Mouse (Mus musculus): ENCODE measurements at regions not wholly inside any gene's neighbourhood (a gene's known extent, or its start where the extent isn't known, plus 50 kb on each side); places are given as distances from the start of the nearest gene placed in this dataset.

DNA sequence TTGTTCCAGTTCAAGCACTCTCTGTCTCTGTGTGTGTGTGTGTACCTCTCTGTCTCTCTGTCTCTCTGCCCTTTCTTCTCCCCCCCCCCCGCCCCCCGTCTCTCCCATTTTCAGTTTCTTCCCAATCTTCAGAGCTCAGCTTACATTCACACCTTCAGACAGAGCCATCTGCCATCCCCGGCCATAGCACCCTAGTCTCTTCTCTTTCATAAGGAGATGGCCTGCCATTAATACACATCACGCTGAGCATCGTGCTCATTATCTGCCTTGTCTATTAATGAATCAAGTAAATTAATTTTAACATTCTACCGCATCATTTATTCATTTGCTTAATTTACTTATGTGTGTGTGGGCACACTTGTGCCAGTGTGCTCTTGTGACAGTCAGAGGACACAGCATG is 573.2 kb downstream of the Bnc2 start:
- in situ Hi-C loops (cut with MboI, MseI): no loop called here

- in situ Hi-C loops (cut with MboI, MseI): no loop called here
These were observed 572.3 kb downstream of the Bnc2 start for GRCm38 (mm10) chr4:84102736-84103135.

GRCm38 (mm10) chr4:84108592-84108991 is 566.5 kb downstream of the Bnc2 start:
- in situ Hi-C loops (cut with MboI, MseI): no loop called here

GRCm38 (mm10) chr4:84109771-84110503 is 565.1 kb downstream of the Bnc2 start:
- in situ Hi-C loops (cut with MboI, MseI): no loop called here

GRCm38 (mm10) chr4:84114162-84115040 is 560.7 kb downstream of the Bnc2 start:
- in situ Hi-C loops (cut with MboI, MseI): no loop called here

GRCm38 (mm10) chr4:84118284-84118919 is 556.7 kb downstream of the Bnc2 start:
- in situ Hi-C loops (cut with MboI, MseI): no loop called here

DNA sequence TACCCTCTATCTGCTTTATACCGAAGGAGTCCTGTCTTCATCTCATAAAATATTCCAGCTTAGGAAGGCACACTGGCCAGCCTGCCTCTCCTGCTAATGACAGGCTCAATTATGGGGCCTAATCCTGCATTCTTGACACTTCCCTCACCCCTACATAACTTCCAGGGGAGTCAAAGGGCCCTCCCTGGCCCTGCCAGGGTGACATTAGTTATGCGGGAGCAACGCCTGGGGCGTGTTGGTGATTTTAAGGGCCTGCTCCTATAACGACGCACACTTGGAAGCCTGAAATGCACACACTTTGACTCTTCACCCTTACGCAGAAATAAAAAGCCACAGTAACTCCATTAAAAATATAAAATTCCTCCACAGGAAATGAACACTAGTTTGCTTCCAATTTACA is 555.5 kb downstream of the Bnc2 start:
- in situ Hi-C loops (cut with MboI, MseI): no loop called here

DNA sequence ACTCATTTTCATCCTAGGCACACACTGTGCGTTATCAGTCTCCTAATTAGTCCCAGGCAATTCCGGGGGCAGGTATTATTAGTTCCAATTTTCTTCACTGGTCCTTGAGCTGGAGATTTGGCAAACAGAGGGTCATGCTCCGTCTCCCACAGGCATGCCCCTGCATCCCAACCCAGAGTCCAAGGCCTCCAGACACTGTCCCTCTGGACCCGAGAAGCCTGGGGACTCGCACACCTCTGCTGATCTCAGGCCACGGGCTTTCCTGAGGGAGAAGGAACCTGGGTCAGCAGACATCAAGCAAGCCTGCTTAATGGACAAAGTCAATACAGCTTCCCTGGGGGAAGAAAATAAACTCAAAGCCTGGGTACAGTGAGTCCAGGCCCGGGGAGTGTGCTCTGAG is 554.7 kb downstream of the Bnc2 start:
- in situ Hi-C loops (cut with MboI, MseI): no loop called here

- in situ Hi-C loops (cut with MboI, MseI): no loop called here
These were observed 553.6 kb downstream of the Bnc2 start for GRCm38 (mm10) chr4:84121442-84121841.

DNA sequence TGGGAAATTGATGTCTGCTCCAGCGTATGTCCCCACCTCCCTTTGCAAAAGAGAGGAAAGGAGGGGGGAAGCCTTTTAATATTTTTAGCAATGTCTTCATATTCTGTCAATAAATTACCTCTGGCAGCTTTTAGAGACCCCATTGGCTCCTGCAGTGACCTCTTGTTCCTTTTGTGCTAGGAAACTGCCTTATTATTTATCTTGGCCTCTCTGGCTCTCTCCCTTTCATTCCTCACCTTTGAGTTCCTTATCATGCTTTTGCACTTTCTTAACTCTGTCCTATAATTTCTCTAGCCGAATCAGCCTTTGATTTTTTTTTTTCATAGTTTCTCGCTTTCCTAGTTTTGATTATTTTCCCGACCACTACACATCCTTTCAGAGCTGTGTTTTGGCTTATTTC is 548.7 kb downstream of the Bnc2 start:
- in situ Hi-C loops (cut with MboI, MseI): no loop called here

GRCm38 (mm10) chr4:84127380-84127779 is 547.7 kb downstream of the Bnc2 start:
- in situ Hi-C loops (cut with MboI, MseI): no loop called here

DNA sequence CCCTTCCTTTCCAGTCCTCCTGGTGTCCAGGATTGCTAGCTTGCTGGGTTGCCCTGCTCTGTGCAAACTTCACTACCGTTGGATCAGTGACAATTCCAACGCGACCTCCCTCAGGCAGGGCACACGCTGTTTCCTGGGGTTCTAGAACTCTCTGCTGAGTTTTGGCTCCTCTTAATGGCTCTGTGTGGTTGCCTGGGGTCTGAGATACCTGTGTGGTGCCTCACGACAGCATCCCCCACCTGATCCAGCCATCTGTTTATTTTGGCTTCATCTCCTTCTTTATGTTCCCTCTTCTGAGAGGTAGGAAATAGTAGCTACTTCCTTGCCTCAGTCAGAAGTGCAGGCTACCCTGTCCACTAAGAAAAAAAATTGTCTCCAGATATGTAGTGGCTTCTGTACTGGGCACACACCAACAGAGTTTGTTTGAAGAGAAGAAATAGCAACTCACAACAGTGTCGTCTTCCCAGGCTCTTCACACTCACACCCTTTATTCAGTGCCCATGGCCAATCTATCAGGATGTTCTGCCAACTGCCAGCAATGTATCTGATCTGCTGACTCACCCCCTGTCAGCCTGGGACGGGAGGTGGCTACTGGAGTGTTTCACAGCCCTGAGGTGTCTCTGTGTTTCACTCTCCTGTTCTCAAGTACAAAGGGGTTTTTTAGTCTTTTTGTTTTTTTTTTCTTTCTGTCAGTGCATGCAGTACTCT is 544.1 kb downstream of the Bnc2 start:
- in situ Hi-C loops (cut with MboI, MseI): no loop called here

DNA sequence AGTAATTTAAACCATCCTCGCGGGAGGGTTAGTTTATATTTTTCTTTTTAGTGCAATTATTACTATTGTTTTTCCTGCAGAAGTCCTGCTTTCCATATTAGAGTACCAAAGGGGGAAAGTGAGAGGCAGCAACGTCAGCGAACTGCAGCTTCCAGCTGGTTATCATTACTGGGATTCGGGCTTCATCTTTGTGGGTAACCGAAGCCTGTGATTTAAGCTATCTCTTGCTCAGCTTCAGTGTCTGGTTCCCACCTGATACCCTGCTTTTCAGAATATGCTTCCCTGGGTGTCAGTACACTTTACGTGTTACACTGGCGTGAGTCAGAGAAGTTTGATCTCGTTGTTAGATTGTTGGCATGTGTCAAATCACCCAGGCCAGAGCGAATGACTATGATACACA is 539.3 kb downstream of the Bnc2 start:
- in situ Hi-C loops (cut with MboI, MseI): no loop called here

- in situ Hi-C loops (cut with MboI, MseI): no loop called here
These were observed 537.7 kb downstream of the Bnc2 start for GRCm38 (mm10) chr4:84137171-84137919.

DNA sequence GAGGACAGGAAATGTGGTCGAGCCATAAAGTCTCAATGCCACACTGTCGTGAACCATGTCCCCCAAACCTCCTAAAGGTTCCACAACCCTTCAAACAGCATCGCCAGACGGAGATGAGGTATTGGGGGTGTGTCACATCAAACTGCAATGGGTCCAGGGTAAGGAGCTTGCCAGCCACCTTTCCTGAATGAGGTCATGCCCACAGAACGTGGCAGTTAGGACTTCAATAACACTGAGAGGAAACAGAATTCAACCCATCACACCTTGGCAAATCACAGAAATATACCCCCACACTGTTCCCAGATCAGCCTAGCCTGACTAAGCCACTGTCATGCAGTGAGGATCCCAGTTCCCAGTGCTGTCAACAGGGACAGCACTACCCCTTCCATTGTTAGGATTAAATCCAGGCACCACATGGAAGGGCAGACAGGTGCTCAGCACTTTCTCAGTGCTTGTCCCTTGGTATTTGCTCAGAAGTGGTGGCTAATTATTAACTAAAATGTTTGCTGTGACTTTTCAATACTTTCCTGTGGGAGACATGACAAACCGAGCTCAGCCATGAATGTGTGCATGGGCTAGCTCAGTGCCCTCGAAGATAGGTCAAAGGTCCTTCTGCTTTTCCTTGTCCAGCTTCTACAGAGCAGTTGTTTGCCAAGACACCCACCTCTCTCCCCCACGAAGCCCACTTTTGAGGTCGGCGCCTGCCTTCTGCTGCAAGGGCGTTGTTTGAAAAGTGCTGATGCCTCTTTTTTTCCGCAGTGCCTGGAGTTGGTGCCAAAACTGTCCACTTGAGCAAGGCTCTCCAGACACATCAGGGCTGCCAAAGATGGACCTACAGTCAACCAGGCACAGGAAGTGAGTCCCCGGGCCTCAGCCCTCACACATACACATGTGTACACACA is 525.7 kb downstream of the Bnc2 start:
- in situ Hi-C loops (cut with MboI, MseI): no loop called here

- in situ Hi-C loops (cut with MboI, MseI): no loop called here
These were observed 524.4 kb downstream of the Bnc2 start for GRCm38 (mm10) chr4:84150698-84151097.

DNA sequence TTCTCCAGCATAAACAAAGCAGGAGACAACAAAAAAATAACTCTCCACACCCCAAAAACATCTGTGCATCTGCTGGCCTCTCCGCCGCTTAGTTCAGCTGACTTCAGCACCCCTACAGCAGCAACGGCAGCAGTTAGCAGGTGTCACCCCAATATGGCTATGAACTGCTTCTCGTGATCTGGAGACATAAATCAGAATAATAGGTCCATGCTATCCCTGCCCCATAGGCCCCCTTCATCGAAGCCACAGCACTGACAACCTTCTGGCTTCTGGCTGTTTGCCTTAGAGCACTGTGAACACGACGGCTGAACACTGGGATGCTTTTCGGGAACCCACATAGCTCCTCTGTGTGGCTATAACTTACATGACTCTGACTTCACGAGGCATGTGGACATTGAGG is 523.8 kb downstream of the Bnc2 start:
- in situ Hi-C loops (cut with MboI, MseI): no loop called here

DNA sequence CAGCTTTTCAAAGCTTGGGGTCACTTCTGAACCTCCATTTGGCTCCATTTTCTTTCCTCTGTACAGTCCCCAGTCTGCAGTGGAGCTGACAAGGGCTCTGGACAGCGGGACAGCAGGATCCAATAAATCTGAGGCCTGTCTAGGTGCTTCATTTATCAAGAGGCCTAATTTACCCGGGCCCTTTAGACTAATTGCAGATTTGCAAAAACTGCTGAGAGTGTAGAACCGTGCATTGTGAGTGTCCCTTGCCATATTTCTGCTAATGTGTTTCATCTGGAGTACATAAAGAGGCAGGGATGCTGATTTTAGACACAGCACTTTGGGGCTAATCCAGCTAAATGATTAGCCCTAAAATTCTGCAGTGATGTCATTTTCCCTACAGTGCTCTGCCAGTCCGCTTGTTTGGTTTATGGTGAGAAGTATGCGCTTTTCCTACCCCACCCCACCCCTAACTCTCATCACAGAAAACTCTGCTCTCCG is 523.1 kb downstream of the Bnc2 start:
- in situ Hi-C loops (cut with MboI, MseI): no loop called here

GRCm38 (mm10) chr4:84153571-84153970 is 521.5 kb downstream of the Bnc2 start:
- in situ Hi-C loops (cut with MboI, MseI): no loop called here

All from T-helper 1 cell (primary cell).